Mouse (Mus musculus): ENCODE measurements at regions not wholly inside any gene's neighbourhood (a gene's known extent, or its start where the extent isn't known, plus 50 kb on each side); places are given as distances from the start of the nearest gene placed in this dataset.

- no peak for DNase-seq (ENCODE audit: low spot score)
Observed at GRCm38 (mm10) chr13:31681571-31681970, 56.0 kb downstream of the Foxf2 start.

- no peak for DNase-seq (ENCODE audit: low spot score)
Observed at GRCm38 (mm10) chr13:31683311-31683710, 57.7 kb downstream of the Foxf2 start.

GRCm38 (mm10) chr13:31688531-31688930, 62.9 kb downstream of the Foxf2 start:
- DNase-seq (ENCODE audit: low spot score): peak; percentile 76

GRCm38 (mm10) chr13:31689317-31689716, 63.7 kb downstream of the Foxf2 start:
- DNase-seq (ENCODE audit: low spot score): peak; percentile 37

GRCm38 (mm10) chr13:31695725-31696124, 70.1 kb downstream of the Foxf2 start:
- DNase-seq (ENCODE audit: low spot score): no peak

- DNase-seq (ENCODE audit: low spot score): no peak
Observed at GRCm38 (mm10) chr13:31704199-31704598, 78.6 kb downstream of the Foxf2 start.

- DNase-seq (ENCODE audit: low spot score): no peak
Observed at GRCm38 (mm10) chr13:31705406-31705805, 79.8 kb downstream of the Foxf2 start.

- DNase-seq (ENCODE audit: low spot score): no peak
Observed at GRCm38 (mm10) chr13:31710681-31711080, 85.1 kb downstream of the Foxf2 start.

GRCm38 (mm10) chr13:31715683-31716082, 90.1 kb downstream of the Foxf2 start:
- no peak for DNase-seq (ENCODE audit: low spot score)

GRCm38 (mm10) chr13:31716771-31717170, 89.7 kb upstream of the Foxc1 start:
- DNase-seq (ENCODE audit: low spot score): no peak

GRCm38 (mm10) chr13:31720731-31721130, 85.7 kb upstream of the Foxc1 start:
- no peak for DNase-seq (ENCODE audit: low spot score)

- no peak for DNase-seq (ENCODE audit: low spot score)
Observed at GRCm38 (mm10) chr13:31728862-31729261, 77.6 kb upstream of the Foxc1 start.

GRCm38 (mm10) chr13:31746276-31746675, 60.2 kb upstream of the Foxc1 start:
- DNase-seq (ENCODE audit: low spot score): no peak

Measured in adipocyte (in vitro differentiated cells).